Mouse (Mus musculus) midbrain, embryonic 11.5 days (tissue): Measurements from ENCODE around the gene Ssbp3. TPM values are rescaled to one million over a fixed set of nuclear protein-coding genes. Genes with fewer than 3 reads are reported as not detected.

Experiments
- ATAC-seq: fragments of 200-750 bp; cut with Nextera tagmentation; 2 replicates; pipeline ENCODE4 v1.8.0; 2017; ENCODE audit warnings: moderate TSS enrichment, moderate library complexity; ENCODE audit not compliant: low FRiP score
- DNase-seq: peaks from one replicate; pipeline ENCODE4 v3.0.0; 2015; ENCODE audit warnings: low spot score; ENCODE audit errors: missing footprints
- H3K27ac ChIP-seq: fragments of 300-500 bp; sonication (generic); 2 replicates; pipeline ENCODE4 v1.5.1; 2014; ENCODE audit warnings: low read depth, low read length
- H3K27me3 ChIP-seq: fragments of 300-500 bp; sonication (generic); 2 replicates; pipeline ENCODE4 v1.6.1; 2014; ENCODE audit warnings: mild to moderate bottlenecking, low read length, moderate library complexity, mixed read lengths; ENCODE audit not compliant: control insufficient read depth, insufficient read depth
- H3K36me3 ChIP-seq: fragments of 300-500 bp; sonication (generic); 2 replicates; pipeline ENCODE4 v1.6.1; 2014; ENCODE audit warnings: mild to moderate bottlenecking, low read length, moderate library complexity, mixed read lengths; ENCODE audit not compliant: control insufficient read depth, insufficient read depth
- H3K4me1 ChIP-seq: fragments of 300-500 bp; sonication (generic); 2 replicates; pipeline ENCODE4 v1.6.1; 2014; ENCODE audit warnings: low read length; ENCODE audit not compliant: control insufficient read depth, insufficient read depth
- H3K4me2 ChIP-seq: fragments of 300-500 bp; sonication (generic); 2 replicates; pipeline ENCODE4 v1.6.1; 2014; ENCODE audit warnings: mild to moderate bottlenecking, moderate library complexity
- H3K4me3 ChIP-seq: fragments of 300-500 bp; sonication (generic); 2 replicates; pipeline ENCODE4 v1.5.1; 2014; ENCODE audit warnings: low read depth, low read length
- H3K9ac ChIP-seq: fragments of 300-500 bp; sonication (generic); 2 replicates; pipeline ENCODE4 v1.6.1; 2014; ENCODE audit warnings: low read length
- H3K9me3 ChIP-seq: fragments of 300-500 bp; sonication (generic); 2 replicates; pipeline ENCODE4 v1.6.1; 2016; ENCODE audit warnings: low read length; ENCODE audit not compliant: control insufficient read depth
- WGBS: fragments of 180-500 bp; shearing (Covaris S2); extraction: QIAGEN DNeasy Blood & Tissue Kit; methylation state at CpG from one replicate; pipeline ENCODE4 v1.1.7; 2014; 5-methylcytosine and 5-hydroxymethylcytosine counted together
- polyA plus RNA-seq: library from polyadenylated mRNA; unstranded; fragments of >200 nt; fragmentation: Nextera tagmentation; extraction: Ambion mirVana; gene quantifications from 2 replicates; pipeline ENCODE4 v1.2.1, GENCODE M21; 2014

Gene Ssbp3
- polyA plus RNA-seq, 1 experiment from 2014 or later = 124 TPM

DNA sequence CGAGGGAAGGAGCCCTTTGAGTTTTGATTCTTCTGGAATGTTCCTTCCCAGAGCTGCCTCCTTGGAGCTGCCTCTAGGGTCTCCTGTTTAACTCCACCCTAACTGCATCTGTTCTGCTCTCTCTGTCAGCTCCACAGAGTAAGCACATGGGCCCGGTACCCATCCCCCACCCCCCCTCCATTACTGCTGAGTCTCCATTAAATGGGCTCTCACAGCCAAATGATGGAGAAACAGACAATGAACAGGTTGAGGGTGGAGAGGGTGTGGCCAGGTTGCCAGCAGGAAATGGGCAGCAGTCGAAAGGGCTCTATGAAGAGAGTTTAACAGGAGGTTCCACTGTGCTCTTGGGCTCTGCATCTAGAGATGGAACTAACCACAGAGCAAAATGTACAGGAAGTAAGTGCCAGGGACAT lies 41.0 kb upstream of the Ssbp3 start:
- Histone ChIP-seq H3K36me3 (no peaks in the 10 kb centered on the region), H3K9me3 (no peaks in the 10 kb centered on the region), H3K4me1 (peaks cover 26% of the 10 kb centered on the region), H3K9ac (no peak overlapping the region), H3K27ac (no peak overlapping the region), H3K4me3 (no peak overlapping the region), H3K4me2 (no peak overlapping the region), H3K27me3 (no peaks in the 10 kb centered on the region)
- ATAC-seq (no peak), DNase-seq (no peak)
- WGBS = 78% methylated on average over 3 of the region's 3 CpGs

DNA sequence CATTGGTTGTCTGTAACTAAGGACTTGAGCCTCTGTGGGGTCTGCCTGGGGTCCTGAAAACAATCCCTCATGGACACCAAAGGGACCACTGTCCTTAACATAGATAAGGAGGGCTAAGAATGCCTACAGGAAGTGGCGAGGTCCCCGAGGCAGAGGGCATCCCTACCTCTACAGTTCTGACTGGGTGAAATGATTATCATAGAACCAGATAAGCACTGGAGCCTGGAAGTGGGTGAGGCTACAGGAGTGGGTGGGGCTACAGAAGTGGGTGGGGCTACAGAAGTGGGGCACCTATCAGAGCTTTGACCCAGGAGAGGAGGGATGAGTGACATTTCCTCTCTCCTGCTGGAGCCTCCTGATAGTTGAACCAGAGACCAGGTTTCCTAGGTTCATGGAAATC lies 39.9 kb upstream of the Ssbp3 start:
- no peak for DNase-seq
- Histone ChIP-seq H3K27ac (no peak overlapping the region), H3K4me2 (no peak overlapping the region), H3K9me3 (no peaks in the 10 kb centered on the region), H3K4me1 (peaks cover 18% of the 10 kb centered on the region), H3K4me3 (no peak overlapping the region), H3K27me3 (no peaks in the 10 kb centered on the region), H3K36me3 (no peaks in the 10 kb centered on the region), H3K9ac (no peak overlapping the region)
- 89% methylated on average over 2 of the region's 2 CpGs for WGBS
- ATAC-seq = no peak

DNA sequence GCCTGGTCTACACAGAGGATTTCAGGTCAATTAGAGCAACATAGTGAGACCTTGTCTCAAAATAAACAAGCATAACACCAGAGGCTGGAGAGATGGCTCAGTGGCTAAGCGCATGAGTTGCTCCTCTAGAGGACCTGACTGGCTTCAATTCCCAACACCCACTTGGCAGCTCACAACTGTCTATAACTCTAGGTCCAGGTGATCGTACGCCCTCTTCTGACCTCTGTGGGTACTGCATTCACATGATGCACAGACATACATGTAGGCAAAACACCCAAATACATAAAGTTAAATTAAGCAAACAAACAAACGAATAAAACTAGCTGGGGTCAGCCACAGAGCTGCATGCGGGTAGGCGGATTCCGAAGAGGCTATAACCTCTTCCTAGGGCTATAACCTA lies 36.0 kb upstream of the Ssbp3 start:
- Histone ChIP-seq H3K4me3 (no peak overlapping the region), H3K27me3 (no peaks in the 10 kb centered on the region), H3K9me3 (no peaks in the 10 kb centered on the region), H3K27ac (no peak overlapping the region), H3K4me1 (no peaks in the 10 kb centered on the region), H3K36me3 (no peaks in the 10 kb centered on the region), H3K4me2 (no peak overlapping the region), H3K9ac (no peak overlapping the region)
- no peak for DNase-seq
- no peak for ATAC-seq
- WGBS = 88% methylated on average over 7 of the region's 7 CpGs

DNA sequence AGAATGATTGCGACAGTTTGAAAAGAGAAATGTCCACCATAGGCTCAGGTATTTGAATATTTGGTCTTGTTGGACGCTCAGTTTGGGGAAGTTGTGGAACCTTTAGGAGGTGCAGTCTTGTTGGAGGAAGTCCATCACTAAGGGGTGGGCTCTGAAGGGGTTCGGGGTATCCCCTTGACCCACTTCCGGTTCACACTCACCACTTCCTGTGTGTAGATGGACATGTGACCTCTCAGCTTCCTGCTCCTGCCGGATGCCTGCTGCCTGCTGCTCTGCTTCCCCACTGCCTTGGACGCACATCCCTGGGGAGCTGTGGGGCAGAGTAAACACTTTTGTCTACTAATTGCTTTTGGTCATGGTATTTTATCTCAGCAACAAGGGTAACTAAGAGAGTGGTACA lies 29.4 kb upstream of the Ssbp3 start:
- Histone ChIP-seq H3K4me1 (no peaks in the 10 kb centered on the region), H3K27me3 (no peaks in the 10 kb centered on the region), H3K9ac (no peak overlapping the region), H3K4me3 (no peak overlapping the region), H3K36me3 (no peaks in the 10 kb centered on the region), H3K27ac (no peak overlapping the region), H3K9me3 (no peaks in the 10 kb centered on the region; the same call in 1 of the 2 replicates), H3K4me2 (no peak overlapping the region)
- ATAC-seq = no peak
- 84% methylated on average over 6 of the region's 6 CpGs for WGBS
- DNase-seq = no peak

DNA sequence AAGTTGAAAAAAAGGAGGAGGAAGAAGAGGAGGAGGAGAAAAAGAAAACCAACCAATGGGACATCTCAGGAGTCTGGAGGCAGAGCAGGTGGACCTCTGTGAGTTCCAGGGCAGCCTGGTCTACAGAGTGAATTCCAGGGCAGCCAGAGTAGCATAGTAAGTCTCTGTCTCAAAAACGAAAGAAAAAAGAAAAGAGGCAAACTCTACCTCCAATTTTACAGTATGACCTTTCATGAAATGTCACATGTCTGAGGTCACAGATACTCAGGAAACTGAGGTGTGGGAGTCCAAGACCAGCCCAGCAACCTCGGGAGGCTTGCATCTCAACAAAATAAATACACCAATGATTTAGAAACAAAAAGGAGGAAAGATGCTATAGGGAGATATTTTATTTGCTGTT lies 27.4 kb upstream of the Ssbp3 start:
- Histone ChIP-seq H3K9ac (no peak overlapping the region), H3K9me3 (no peaks in the 10 kb centered on the region; the same call in 1 of the 2 replicates), H3K4me1 (no peaks in the 10 kb centered on the region), H3K36me3 (no peaks in the 10 kb centered on the region), H3K4me3 (no peak overlapping the region), H3K27me3 (no peaks in the 10 kb centered on the region), H3K4me2 (no peak overlapping the region), H3K27ac (no peak overlapping the region)
- no peak for ATAC-seq
- no peak for DNase-seq
- 70% methylated on average over 2 of the region's 2 CpGs for WGBS

DNA sequence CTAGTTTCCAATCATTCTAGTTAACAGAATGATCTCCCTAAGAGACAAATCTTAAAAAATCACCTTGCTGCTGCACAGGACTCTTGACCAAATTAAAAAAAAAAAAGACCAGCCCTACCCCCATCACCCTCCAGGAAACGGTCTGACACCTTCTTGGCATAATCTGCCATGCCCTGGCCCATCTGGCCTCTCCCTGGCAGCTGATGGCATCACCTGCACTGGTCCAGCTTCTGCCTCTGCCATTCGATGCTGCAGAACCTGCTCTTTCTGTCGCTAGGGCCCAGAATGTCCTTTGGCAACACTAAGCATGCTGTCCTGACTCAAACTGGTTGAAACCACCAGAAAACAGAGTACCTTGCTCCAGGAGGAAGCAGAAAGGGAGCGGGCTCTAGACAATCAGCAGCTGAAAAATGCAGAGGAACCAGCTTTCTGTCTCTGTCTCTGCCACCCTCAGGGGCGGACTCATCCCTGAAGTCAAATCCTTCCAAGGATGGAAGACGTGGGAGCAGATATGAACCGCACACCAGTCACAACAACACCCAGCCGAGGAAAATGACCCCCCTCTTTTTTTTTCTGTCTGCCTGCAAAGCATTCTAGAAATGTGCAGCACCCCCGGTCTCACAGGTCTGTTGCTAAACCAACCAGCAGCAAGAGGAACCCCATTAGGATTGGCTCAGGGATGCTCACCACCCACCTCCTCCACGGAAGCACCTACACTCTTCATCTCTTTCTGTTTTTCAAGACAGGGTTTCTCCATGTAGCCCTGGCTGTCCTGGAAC lies 24.0 kb upstream of the Ssbp3 start:
- Histone ChIP-seq H3K9me3 (no peaks in the 10 kb centered on the region; the same call in 1 of the 2 replicates), H3K4me3 (no peak overlapping the region), H3K27ac (no peak overlapping the region), H3K9ac (no peak overlapping the region), H3K4me1 (no peaks in the 10 kb centered on the region), H3K36me3 (no peaks in the 10 kb centered on the region), H3K4me2 (no peak overlapping the region), H3K27me3 (no peaks in the 10 kb centered on the region)
- DNase-seq (peak; percentile 66), ATAC-seq (no peak)
- WGBS = 84% methylated on average over 10 of the region's 10 CpGs

DNA sequence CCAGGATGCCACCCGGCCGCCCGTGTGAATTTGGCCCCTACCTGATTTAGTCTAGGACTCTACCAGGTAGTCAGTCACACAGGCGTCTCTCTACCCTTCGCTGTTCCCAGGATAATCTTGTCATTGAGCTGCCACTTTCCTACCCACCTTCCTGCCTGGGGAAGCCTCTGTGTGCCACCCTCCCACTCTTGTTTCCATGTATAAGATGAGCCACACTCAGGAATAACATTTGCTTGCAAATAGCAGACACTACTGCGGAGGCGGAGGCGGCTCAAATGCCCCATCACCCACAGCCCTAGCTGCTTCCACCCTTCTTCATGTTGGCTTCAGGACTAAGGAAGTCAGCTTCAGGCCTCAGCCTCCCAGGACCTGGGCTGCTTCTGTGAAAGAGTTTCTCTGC lies 14.4 kb upstream of the Ssbp3 start:
- Histone ChIP-seq H3K9ac (no peak overlapping the region), H3K4me3 (no peak overlapping the region), H3K36me3 (no peaks in the 10 kb centered on the region; the same call in 1 of the 2 replicates), H3K9me3 (no peaks in the 10 kb centered on the region; the same call in 1 of the 2 replicates), H3K4me2 (no peak overlapping the region), H3K27me3 (no peaks in the 10 kb centered on the region), H3K27ac (no peak overlapping the region), H3K4me1 (peaks cover 2% of the 10 kb centered on the region; the same call in 1 of the 2 replicates)
- ATAC-seq (no peak), DNase-seq (peak; percentile 26)
- 88% methylated on average over 8 of the region's 8 CpGs for WGBS

DNA sequence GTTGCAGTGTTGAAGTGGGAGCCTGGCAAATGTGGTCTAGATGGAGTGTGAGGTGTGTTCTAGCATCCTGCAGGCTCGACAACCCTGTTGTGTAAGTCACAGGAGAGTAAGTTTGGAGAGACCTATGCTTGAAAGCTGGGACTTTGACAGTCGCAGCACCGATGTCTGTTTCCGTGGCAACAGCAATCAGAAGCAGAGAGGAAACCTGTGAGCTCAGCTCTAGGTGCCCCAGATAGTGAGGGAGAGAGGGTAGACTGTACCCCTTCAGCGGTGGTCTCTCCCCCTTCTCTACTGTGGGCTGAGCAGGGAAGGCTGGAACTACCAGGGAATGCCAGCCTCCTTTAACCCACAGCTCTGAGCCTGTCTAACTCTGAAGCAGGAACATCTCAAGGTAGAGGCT lies 11.6 kb upstream of the Ssbp3 start:
- Histone ChIP-seq H3K9ac (no peak overlapping the region), H3K4me1 (peaks cover 2% of the 10 kb centered on the region; the same call in 1 of the 2 replicates), H3K4me2 (no peak overlapping the region), H3K27ac (no peak overlapping the region), H3K27me3 (no peaks in the 10 kb centered on the region), H3K9me3 (no peaks in the 10 kb centered on the region), H3K4me3 (no peak overlapping the region), H3K36me3 (no peaks in the 10 kb centered on the region; the same call in 1 of the 2 replicates)
- ATAC-seq (no peak), DNase-seq (peak; percentile 80)
- WGBS = 75% methylated on average over 5 of the region's 5 CpGs

DNA sequence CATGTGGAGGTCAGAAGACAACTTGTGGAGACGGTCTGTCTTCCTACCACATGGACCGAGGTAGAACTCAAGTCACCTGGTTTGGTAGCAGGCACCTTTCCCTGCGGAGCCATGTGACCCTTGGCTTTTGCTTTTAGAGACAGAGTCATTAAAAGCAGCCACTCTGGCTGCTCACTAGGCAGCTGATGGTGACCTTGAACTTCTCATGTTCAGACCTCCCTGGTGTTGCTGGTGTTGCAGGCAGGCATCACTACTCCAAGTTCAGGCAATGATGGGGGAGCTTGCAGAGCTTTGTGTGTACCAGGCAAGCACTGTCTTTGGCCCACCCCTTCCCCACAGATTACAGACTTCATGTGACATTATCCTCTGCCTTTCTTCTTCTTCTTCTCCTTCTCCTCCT lies 11.0 kb upstream of the Ssbp3 start:
- WGBS = 89% methylated on average over 3 of the region's 3 CpGs
- no peaks in the 10 kb centered on the region; the same call in 1 of the 2 replicates for H3K36me3 ChIP-seq
- DNase-seq (peak; percentile 66), ATAC-seq (no peak)
- peaks cover 2% of the 10 kb centered on the region; the same call in 1 of the 2 replicates for H3K4me1 ChIP-seq
- no peak overlapping the region for H3K27ac ChIP-seq
- H3K4me3 ChIP-seq = no peak overlapping the region
- no peak overlapping the region for H3K9ac ChIP-seq
- H3K4me2 ChIP-seq = no peak overlapping the region
- no peaks in the 10 kb centered on the region for H3K27me3 ChIP-seq
- H3K9me3 ChIP-seq = no peaks in the 10 kb centered on the region
